Mouse (Mus musculus) kidney, embryonic 16.5 days (tissue): ENCODE measurements around the gene Commd1. TPM values are rescaled to one million over a fixed set of nuclear protein-coding genes. Genes with fewer than 3 reads are reported as not detected.

Experiments used
- ATAC-seq: fragments of 200-750 bp; cut with Nextera tagmentation; 2 replicates; pipeline ENCODE4 v1.8.0; 2017; ENCODE audit warnings: moderate TSS enrichment; ENCODE audit not compliant: low FRiP score, low TSS enrichment
- H3K27ac ChIP-seq: fragments of 300-500 bp; sonication (generic); 2 replicates; pipeline ENCODE4 v1.5.1; 2014; ENCODE audit warnings: low read length
- H3K27me3 ChIP-seq: fragments of 300-500 bp; sonication (generic); 2 replicates; pipeline ENCODE4 v1.6.1; 2014; ENCODE audit warnings: low read length, control low read depth, mixed read lengths; ENCODE audit not compliant: insufficient read depth
- H3K36me3 ChIP-seq: fragments of 300-500 bp; sonication (generic); 2 replicates; pipeline ENCODE4 v1.6.1; 2014; ENCODE audit warnings: low read length, control low read depth, mixed read lengths; ENCODE audit not compliant: insufficient read depth
- H3K4me1 ChIP-seq: fragments of 300-500 bp; sonication (generic); 2 replicates; pipeline ENCODE4 v1.6.1; 2014; ENCODE audit warnings: low read length, control low read depth, mixed read lengths; ENCODE audit not compliant: insufficient read depth
- H3K4me2 ChIP-seq: fragments of 300-500 bp; sonication (generic); replicated peaks from 2 replicates; pipeline ENCODE4 v1.6.1; 2014; ENCODE audit warnings: low read depth, low read length
- H3K4me3 ChIP-seq: fragments of 300-500 bp; sonication (generic); 2 replicates; pipeline ENCODE4 v1.5.1; 2014; ENCODE audit warnings: mild to moderate bottlenecking, low read length
- H3K9ac ChIP-seq: fragments of 300-500 bp; sonication (generic); replicated peaks from 2 replicates; pipeline ENCODE4 v1.6.1; 2014; ENCODE audit warnings: low read length
- H3K9me3 ChIP-seq: fragments of 300-500 bp; sonication (generic); 2 replicates; pipeline ENCODE4 v1.6.1; 2016; ENCODE audit warnings: low read length, control low read depth
- WGBS: fragments of 180-500 bp; shearing (Covaris S2); extraction: QIAGEN DNeasy Blood & Tissue Kit; methylation state at CpG from one replicate; pipeline ENCODE4 v1.1.7; 2014; 5-methylcytosine and 5-hydroxymethylcytosine counted together
- polyA plus RNA-seq: library from polyadenylated mRNA; unstranded; fragments of >200 nt; fragmentation: Nextera tagmentation; extraction: Ambion mirVana; gene quantifications from 2 replicates; pipeline ENCODE4 v1.2.1, GENCODE M21; 2015

The Commd1 gene
- polyA plus RNA-seq, result 371 and 385 TPM in 2 replicates

- ATAC-seq, result peak; percentile 96
- peak within 1 kb of the TSS; percentile 98 for H3K27ac ChIP-seq
- H3K4me3 ChIP-seq, result peak within 1 kb of the TSS; percentile 61
- H3K9me3 ChIP-seq, result no peaks in the 10 kb centered on the region
- peak within 1 kb of the TSS; percentile 86 for H3K4me2 ChIP-seq
- no peaks in the 10 kb centered on the region for H3K27me3 ChIP-seq
- peaks cover 13% of the 10 kb centered on the region for H3K4me1 ChIP-seq
- H3K9ac ChIP-seq, result peak within 1 kb of the TSS; percentile 89
- H3K36me3 ChIP-seq, result peaks cover 7% of the 10 kb centered on the region; the same call in 1 of the 2 replicates
- 3% methylated on average over 42 of the region's 42 CpGs for WGBS
Measured at GRCm38 (mm10) chr11:22981984-22982757, at the start of gene Commd1, which contains the start of gene Gm28048. Gene Commd1, minus strand, starts transcription at chr11:22982382. Gene Gm28048, minus strand, starts transcription at chr11:22982090.

- no peak overlapping the region for H3K27ac ChIP-seq
- no peak overlapping the region for H3K4me2 ChIP-seq
- no peaks in the 10 kb centered on the region for H3K27me3 ChIP-seq
- no peaks in the 10 kb centered on the region for H3K9me3 ChIP-seq
- no peak for ATAC-seq
- H3K4me1 ChIP-seq, result no peaks in the 10 kb centered on the region
- H3K9ac ChIP-seq, result no peak overlapping the region
- no peak overlapping the region for H3K4me3 ChIP-seq
- H3K36me3 ChIP-seq, result no peaks in the 10 kb centered on the region
- 82% methylated on average over 6 of the region's 6 CpGs for WGBS
Measured at GRCm38 (mm10) chr11:23029399-23029798, 47.2 kb upstream of the Commd1 start.

GRCm38 (mm10) chr11:23028957-23029356 is 46.8 kb upstream of the Commd1 start:
- H3K4me1 ChIP-seq, result no peaks in the 10 kb centered on the region
- no peaks in the 10 kb centered on the region for H3K36me3 ChIP-seq
- WGBS, result 72% methylated on average over 3 of the region's 3 CpGs
- no peak for ATAC-seq
- H3K9ac ChIP-seq, result no peak overlapping the region
- H3K27ac ChIP-seq, result no peak overlapping the region
- no peaks in the 10 kb centered on the region for H3K9me3 ChIP-seq
- H3K4me3 ChIP-seq, result no peak overlapping the region
- no peaks in the 10 kb centered on the region for H3K27me3 ChIP-seq
- no peak overlapping the region for H3K4me2 ChIP-seq

GRCm38 (mm10) chr11:23024169-23024568 is 42.0 kb upstream of the Commd1 start:
- Histone ChIP-seq H3K36me3 (no peaks in the 10 kb centered on the region), H3K4me1 (0 out of 2 replicates have a peak, but pooled peaks cover 3% of the 10 kb centered on the region), H3K9me3 (no peaks in the 10 kb centered on the region), H3K27ac (no peak overlapping the region), H3K4me3 (no peak overlapping the region), H3K9ac (no peak overlapping the region), H3K27me3 (no peaks in the 10 kb centered on the region), H3K4me2 (no peak overlapping the region)
- ATAC-seq, result no peak
- WGBS, result 82% methylated on average over 3 of the region's 3 CpGs

- Histone ChIP-seq H3K27ac (no peak overlapping the region), H3K36me3 (no peaks in the 10 kb centered on the region), H3K9me3 (peaks cover 4% of the 10 kb centered on the region), H3K4me2 (no peak overlapping the region), H3K4me1 (0 out of 2 replicates have a peak, but pooled peaks cover 3% of the 10 kb centered on the region), H3K4me3 (no peak overlapping the region), H3K27me3 (no peaks in the 10 kb centered on the region), H3K9ac (no peak overlapping the region)
- WGBS, result 98% methylated on average over 2 of the region's 2 CpGs
- ATAC-seq, result no peak
Measured at GRCm38 (mm10) chr11:23023155-23023554, 41.0 kb upstream of the Commd1 start.

GRCm38 (mm10) chr11:23020841-23021240 is 38.7 kb upstream of the Commd1 start:
- Histone ChIP-seq H3K36me3 (no peaks in the 10 kb centered on the region), H3K4me1 (0 out of 2 replicates have a peak, but pooled peaks cover 3% of the 10 kb centered on the region), H3K4me2 (no peak overlapping the region), H3K27me3 (no peaks in the 10 kb centered on the region), H3K4me3 (no peak overlapping the region), H3K9ac (no peak overlapping the region), H3K27ac (no peak overlapping the region), H3K9me3 (peaks cover 4% of the 10 kb centered on the region)
- ATAC-seq, result no peak
- WGBS, result 93% methylated on average over 14 of the region's 14 CpGs

- Histone ChIP-seq H3K27me3 (no peaks in the 10 kb centered on the region), H3K9me3 (peaks cover 4% of the 10 kb centered on the region), H3K4me2 (no peak overlapping the region), H3K36me3 (no peaks in the 10 kb centered on the region), H3K4me1 (0 out of 2 replicates have a peak, but pooled peaks cover 3% of the 10 kb centered on the region), H3K4me3 (no peak overlapping the region), H3K27ac (no peak overlapping the region), H3K9ac (peak overlapping the region; percentile 17; the same call in 1 of the 2 replicates)
- 52% methylated on average over 24 of the region's 24 CpGs for WGBS
- no peak for ATAC-seq
Measured at GRCm38 (mm10) chr11:23020116-23020770, 38.1 kb upstream of the Commd1 start.

- H3K9me3 ChIP-seq, result peaks cover 4% of the 10 kb centered on the region
- no peak overlapping the region for H3K9ac ChIP-seq
- 0 out of 2 replicates have a peak, but pooled peaks cover 3% of the 10 kb centered on the region for H3K4me1 ChIP-seq
- H3K36me3 ChIP-seq, result no peaks in the 10 kb centered on the region
- no peak overlapping the region for H3K4me2 ChIP-seq
- no peak for ATAC-seq
- no peak overlapping the region for H3K4me3 ChIP-seq
- no peaks in the 10 kb centered on the region for H3K27me3 ChIP-seq
- H3K27ac ChIP-seq, result no peak overlapping the region
- WGBS, result 91% methylated on average over 4 of the region's 4 CpGs
Measured at GRCm38 (mm10) chr11:23017943-23018342, 35.8 kb upstream of the Commd1 start.

GRCm38 (mm10) chr11:23014996-23015395 is 32.8 kb upstream of the Commd1 start:
- no peaks in the 10 kb centered on the region for H3K4me1 ChIP-seq
- H3K27ac ChIP-seq, result no peak overlapping the region
- no peaks in the 10 kb centered on the region for H3K36me3 ChIP-seq
- no peak overlapping the region for H3K4me3 ChIP-seq
- H3K9me3 ChIP-seq, result peaks cover 4% of the 10 kb centered on the region
- H3K9ac ChIP-seq, result no peak overlapping the region
- no peaks in the 10 kb centered on the region for H3K27me3 ChIP-seq
- no peak for ATAC-seq
- no peak overlapping the region for H3K4me2 ChIP-seq
- WGBS, result 72% methylated on average over 6 of the region's 6 CpGs
